Mouse (Mus musculus): ENCODE data around the gene Gm21440. TPM values are rescaled to one million over a fixed set of nuclear protein-coding genes. Genes with fewer than 3 reads are reported as not detected.
"Not testable (repeated sequence)": the region's sequence is repeated elsewhere in the genome, so short reads cannot be mapped to it uniquely, and the experiment has no call there.

The Gm21440 gene
- total RNA-seq (2014; rRNA removed) (not detected in 2 replicates), polyA plus RNA-seq (2012; rRNA removed) (not detected in 2 replicates)

GRCm38 (mm10) chrY:13252091-13252490 lies at the start of gene Gm21440, which contains the start of gene Gm21454:
Gm21440 (plus strand) TSS chrY:13252391.
Gm21454 (plus strand) TSS chrY:13252442.
- not testable (repeated sequence) for H3K79me2 ChIP-seq (ENCODE audit: control insufficient read depth, insufficient read depth, low read length); DNase-seq (ENCODE audit: extremely low read depth, low read depth, low spot score); H3K36me3 ChIP-seq (ENCODE audit: control insufficient read depth, insufficient read depth, low read length); H3K4me3 ChIP-seq (ENCODE audit: insufficient read depth, low read depth, low read length); H3K27me3 ChIP-seq (ENCODE audit: control insufficient read depth, insufficient read depth, low read length); H3K27ac ChIP-seq (replicated peaks; ENCODE audit: insufficient read depth, low read depth, low read length); H3K4me1 ChIP-seq (ENCODE audit: control insufficient read depth, insufficient read depth, low read length); H3K9ac ChIP-seq (ENCODE audit: low read depth, low read length)

GRCm38 (mm10) chrY:13223828-13224227 lies 28.4 kb upstream of the Gm21440 start, which contains the start of gene Gm21828:
Gm21828 (minus strand) TSS chrY:13223928.
- H3K4me3 ChIP-seq (ENCODE audit: insufficient read depth, low read depth, low read length); H3K79me2 ChIP-seq (ENCODE audit: control insufficient read depth, insufficient read depth, low read length); H3K27ac ChIP-seq (replicated peaks; ENCODE audit: insufficient read depth, low read depth, low read length); DNase-seq (ENCODE audit: extremely low read depth, low read depth, low spot score); H3K36me3 ChIP-seq (ENCODE audit: control insufficient read depth, insufficient read depth, low read length); H3K4me1 ChIP-seq (ENCODE audit: control insufficient read depth, insufficient read depth, low read length); H3K9ac ChIP-seq (ENCODE audit: low read depth, low read length); H3K27me3 ChIP-seq (ENCODE audit: control insufficient read depth, insufficient read depth, low read length): not testable (repeated sequence)
- no CpG with 5 or more reads among the region's 3 CpGs for WGBS

Other genes with a start within 250 kb of the Gm21440 start
- not detected in 2 replicates for gene Gm20807, start 209.5 kb upstream of the Gm21440 start, total RNA-seq (2014; rRNA removed)
- gene Gm20807, start 209.5 kb upstream of the Gm21440 start, polyA plus RNA-seq (2012; rRNA removed): not detected in 2 replicates
- gene Gm21891, start 118.9 kb upstream of the Gm21440 start, total RNA-seq (2014; rRNA removed): not detected in 2 replicates
- not detected in 2 replicates for gene Gm21891, start 118.9 kb upstream of the Gm21440 start, polyA plus RNA-seq (2012; rRNA removed)
- gene Gm21425, start 90.4 kb upstream of the Gm21440 start, total RNA-seq (2014; rRNA removed): not detected in 2 replicates
- gene Gm21425, start 90.4 kb upstream of the Gm21440 start, polyA plus RNA-seq (2012; rRNA removed): not detected in 2 replicates
- not detected in 2 replicates for gene Gm21828, start 28.5 kb upstream of the Gm21440 start, total RNA-seq (2014; rRNA removed)
- not detected in 2 replicates for gene Gm21828, start 28.5 kb upstream of the Gm21440 start, polyA plus RNA-seq (2012; rRNA removed)
- gene Gm21454, start 51 bp downstream of the Gm21440 start, total RNA-seq (2014; rRNA removed): not detected in 2 replicates
- not detected in 2 replicates for gene Gm21454, start 51 bp downstream of the Gm21440 start, polyA plus RNA-seq (2012; rRNA removed)
- gene Gm21725, start 96.7 kb downstream of the Gm21440 start, total RNA-seq (2014; rRNA removed): not detected in 2 replicates
- gene Gm21725, start 96.7 kb downstream of the Gm21440 start, polyA plus RNA-seq (2012; rRNA removed): not detected in 2 replicates
- not detected in 2 replicates for gene Gm21866, start 213.2 kb downstream of the Gm21440 start, total RNA-seq (2014; rRNA removed)
- gene Gm21866, start 213.2 kb downstream of the Gm21440 start, polyA plus RNA-seq (2012; rRNA removed): not detected in 2 replicates
- gene Gm20773, start 241.6 kb downstream of the Gm21440 start, total RNA-seq (2014; rRNA removed): not detected in 2 replicates
- gene Gm20773, start 241.6 kb downstream of the Gm21440 start, polyA plus RNA-seq (2012; rRNA removed): not detected in 2 replicates

All from liver, adult 2 months (tissue).